9 mouse cellular contexts compared by ENCODE assay signal in the genomic region with DNA sequence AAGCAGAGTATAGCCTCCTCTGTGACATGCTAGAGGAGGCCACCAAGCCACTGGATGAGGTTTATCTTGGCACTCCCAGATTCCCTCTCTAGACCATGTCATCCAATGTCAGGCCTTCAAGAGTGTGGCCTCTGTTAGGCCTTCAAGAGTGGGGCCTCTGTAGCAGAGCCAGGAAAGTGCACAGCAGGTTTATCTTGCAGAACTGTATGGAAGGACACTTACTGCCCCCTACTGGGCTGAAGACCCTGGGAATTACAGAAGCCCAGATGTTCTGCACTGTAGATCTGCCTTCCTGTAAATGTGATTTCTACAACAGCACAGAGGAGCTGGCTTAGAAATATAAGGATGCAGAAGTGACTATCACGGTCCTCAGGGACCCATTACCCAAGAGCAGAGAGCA. TPM values are rescaled to one million over a fixed set of nuclear protein-coding genes. Genes with fewer than 3 reads are reported as not detected.
DNase-seq lines count a peak whose midpoint lies in the region; ATAC-seq lines count a peak whose summit lies in the region.
"Had no signal": no experiment of that assay in that cellular context is flagged by ENCODE, and none has a peak within 500 bp of the region (broad histone marks: within the 10 kb centered on the region; RNA-seq: fewer than 3 reads in every experiment).

No protein-coding gene starts in this region.

- intact Hi-C loops in heart, postnatal 25 days (cut with DNase I), result loop anchor here (2.0 to 5.0 kb wide), 2 partner anchors 98 to 136 kb away; no protein-coding TSS in a partner anchor
- intact Hi-C loops in left cerebral cortex, postnatal 36 days (cut with DNase I), result loop anchor here (2.0 to 5.0 kb wide), 3 partner anchors 93 to 308 kb away; a partner anchor contains a TSS

- ATAC-seq in frontal cortex, adult (ENCODE audit: low TSS enrichment), result peak; percentile 78
- ATAC-seq in erythroblast, adult 5-6 weeks (replicated peaks; ENCODE audit: low FRiP score, poor library complexity, severe bottlenecking), result no peak

- peak; percentile 85 for DNase-seq in heart, adult 11 months
- no peak for DNase-seq in heart, postnatal 25 days (ENCODE audit: low spot score)
- peak; percentile 52 to 90 for DNase-seq in adrenal gland, adult (ENCODE audit: inconsistent age in 2 of 2, low spot score in 1 of 2)
- peak; percentile 89 for DNase-seq in kidney, adult 9 months
- peak; percentile 10 to 23 for DNase-seq in left cerebral cortex, postnatal 36 days (ENCODE audit: low spot score in 2 of 2)
- DNase-seq in ovary, postnatal 10 days (ENCODE audit: low spot score), result peak; percentile 15

RNA-seq across cellular contexts. Expression of a gene that starts 19.8 kb away (rescaled TPM):
- total RNA-seq in heart, postnatal 25 days (2021), result not detected
- total RNA-seq in left cerebral cortex, postnatal 36 days (2021), result not detected
- total RNA-seq in erythroblast, adult 5-6 weeks (2015; ENCODE audit: low replicate concordance), result not detected in 2 replicates
- not detected in 2 replicates for total RNA-seq in erythroblast, adult 5-6 weeks (2017; ENCODE audit: low replicate concordance)
- total RNA-seq: neutrophil, adult 5-6 weeks had no signal

RNA-seq across cellular contexts. Expression of a gene that starts 25.3 kb away (rescaled TPM):
- total RNA-seq in heart, postnatal 25 days (2021), result not detected
- total RNA-seq in left cerebral cortex, postnatal 36 days (2021), result not detected
- total RNA-seq in erythroblast, adult 5-6 weeks (2015; ENCODE audit: low replicate concordance), result not detected in 2 replicates
- total RNA-seq in erythroblast, adult 5-6 weeks (2017; ENCODE audit: low replicate concordance), result not detected in 2 replicates
- total RNA-seq: neutrophil, adult 5-6 weeks had no signal

RNA-seq across cellular contexts. Expression of a gene that starts 31.7 kb away (rescaled TPM):
- not detected for total RNA-seq in heart, postnatal 25 days (2021)
- not detected for total RNA-seq in left cerebral cortex, postnatal 36 days (2021)
- total RNA-seq in erythroblast, adult 5-6 weeks (2015; ENCODE audit: low replicate concordance), result not detected in 2 replicates
- total RNA-seq in erythroblast, adult 5-6 weeks (2017; ENCODE audit: low replicate concordance), result not detected in 2 replicates
- total RNA-seq: neutrophil, adult 5-6 weeks had no signal
